Mouse (Mus musculus) left cerebral cortex, postnatal 36 days (tissue): ENCODE results near the gene Upp2. TPM values are rescaled to one million over a fixed set of nuclear protein-coding genes. Genes with fewer than 3 reads are reported as not detected.

Experiments
- DNase-seq, 2 experiments: peaks; one replicate each; pipeline ENCODE4 v3.0.0; 2021 to 2022; ENCODE audit warnings: low spot score in 2 of 2, mixed read lengths in 1 of 2
- intact Hi-C: fragments of 180-260 bp; cut with DNase I; formaldehyde crosslinking; loops from one replicate; pipeline ENCODE4 v1.15.1; 2025
- total RNA-seq, 2 experiments: library from RNA; stranded (reverse); gene quantifications; 2 replicates each; pipeline ENCODE4 v1.2.3; 2021

Gene Upp2
- total RNA-seq, 2 experiments from 2014 or later, result 28.9 to 35.9 TPM

DNA sequence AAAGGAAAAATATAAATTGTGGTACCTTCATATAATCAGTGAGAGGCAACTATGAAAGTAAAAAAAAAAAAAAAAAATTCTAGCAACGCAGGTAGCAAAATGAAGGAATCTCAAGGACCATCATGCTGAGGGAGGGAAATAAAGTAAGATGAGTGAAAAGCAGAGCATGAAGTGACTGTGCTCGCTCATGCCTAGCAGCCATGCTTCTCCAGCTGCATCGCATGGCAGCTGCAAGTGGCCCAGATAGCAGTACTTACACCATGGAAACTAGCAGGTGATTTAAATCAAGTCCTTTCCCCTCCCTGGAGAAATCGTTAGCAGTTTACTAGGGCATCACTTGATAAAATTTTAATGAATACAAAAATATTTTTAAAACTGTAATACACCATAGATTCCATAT, 34.3 kb downstream of the Upp2 start:
- intact Hi-C loops, result no loop called here
- DNase-seq, result no peak

- intact Hi-C loops, result no loop called here
These were observed 36.3 kb downstream of the Upp2 start for GRCm38 (mm10) chr2:58603379-58603778.

DNA sequence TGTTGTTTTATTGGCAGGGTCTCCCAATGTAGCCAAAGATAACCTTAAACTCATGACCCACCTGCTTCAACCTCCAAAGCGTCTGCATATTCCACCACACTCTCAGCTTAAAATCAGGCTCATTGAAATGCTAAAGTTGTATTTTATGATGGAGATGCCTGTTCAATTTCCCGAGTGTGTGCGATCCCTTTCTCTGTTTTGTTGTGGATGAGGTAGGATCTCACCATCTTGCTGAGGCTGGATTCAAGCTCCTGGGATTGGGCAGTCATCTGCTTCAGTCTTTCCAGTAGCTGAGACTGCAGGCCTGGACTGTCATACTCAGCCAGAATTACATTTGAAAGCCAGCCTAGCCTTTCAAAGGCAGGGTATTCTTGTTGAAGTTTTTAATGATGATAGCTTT, 37.7 kb downstream of the Upp2 start:
- DNase-seq, result no peak
- intact Hi-C loops, result no loop called here

More at GRCm38 (mm10) chr2:58603379-58603778, 36.3 kb downstream of the Upp2 start:
- DNase-seq, result no peak

GRCm38 (mm10) chr2:58613720-58614119, 46.6 kb downstream of the Upp2 start:
- intact Hi-C loops, result no loop called here
- DNase-seq, result peak in 1 of 2 experiments; percentile 11

DNA sequence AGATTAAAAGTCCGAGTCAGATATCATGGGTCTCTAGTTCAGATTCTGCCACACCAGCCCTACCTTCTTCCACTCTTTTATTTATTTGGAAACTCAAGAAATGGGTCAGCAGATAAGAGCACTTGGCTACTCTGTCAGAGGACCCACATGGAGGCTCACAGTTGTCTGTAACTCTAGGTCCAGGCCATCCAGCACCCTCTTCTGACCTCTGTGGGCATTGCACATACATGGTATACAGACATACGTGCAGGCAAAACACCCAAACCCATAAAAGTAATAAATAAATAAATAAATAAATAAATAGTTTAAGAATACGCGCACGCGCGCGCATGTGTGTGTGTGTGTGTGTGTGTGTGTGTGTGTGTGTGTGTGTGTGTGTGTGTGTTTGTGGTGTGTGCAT, 47.8 kb downstream of the Upp2 start:
- intact Hi-C loops, result no loop called here
- no peak for DNase-seq

GRCm38 (mm10) chr2:58615766-58616165, 48.7 kb downstream of the Upp2 start:
- no peak for DNase-seq
- intact Hi-C loops, result no loop called here

GRCm38 (mm10) chr2:58625186-58625585, 58.1 kb downstream of the Upp2 start:
- intact Hi-C loops, result no loop called here
- no peak for DNase-seq

GRCm38 (mm10) chr2:58625681-58626080, 58.6 kb downstream of the Upp2 start:
- intact Hi-C loops, result no loop called here
- no peak for DNase-seq

- DNase-seq, result no peak
- intact Hi-C loops, result no loop called here
These were observed 59.2 kb downstream of the Upp2 start for GRCm38 (mm10) chr2:58626136-58626769.

DNA sequence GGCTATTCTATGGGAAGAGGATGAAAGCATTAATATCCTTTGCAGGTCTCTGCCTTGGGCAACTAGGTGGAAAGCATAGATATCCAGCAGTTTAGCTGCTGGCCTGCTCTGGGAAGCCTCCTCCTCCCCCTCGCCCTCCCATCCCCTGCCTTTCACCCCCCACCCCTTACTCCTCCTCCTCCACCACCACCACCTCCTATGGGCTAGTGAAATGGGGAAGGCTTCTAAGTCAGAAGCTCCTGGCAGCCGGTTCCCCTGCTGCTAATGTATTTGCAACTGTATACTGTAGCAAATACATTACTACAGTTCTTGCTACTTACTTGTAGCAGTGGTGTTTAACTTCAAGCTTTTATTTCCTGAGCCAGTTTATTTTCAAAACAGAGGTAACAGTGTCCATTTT, 60.9 kb downstream of the Upp2 start:
- DNase-seq, result no peak
- intact Hi-C loops, result no loop called here

GRCm38 (mm10) chr2:58628993-58629392, 61.9 kb downstream of the Upp2 start:
- DNase-seq, result no peak
- intact Hi-C loops, result no loop called here

DNA sequence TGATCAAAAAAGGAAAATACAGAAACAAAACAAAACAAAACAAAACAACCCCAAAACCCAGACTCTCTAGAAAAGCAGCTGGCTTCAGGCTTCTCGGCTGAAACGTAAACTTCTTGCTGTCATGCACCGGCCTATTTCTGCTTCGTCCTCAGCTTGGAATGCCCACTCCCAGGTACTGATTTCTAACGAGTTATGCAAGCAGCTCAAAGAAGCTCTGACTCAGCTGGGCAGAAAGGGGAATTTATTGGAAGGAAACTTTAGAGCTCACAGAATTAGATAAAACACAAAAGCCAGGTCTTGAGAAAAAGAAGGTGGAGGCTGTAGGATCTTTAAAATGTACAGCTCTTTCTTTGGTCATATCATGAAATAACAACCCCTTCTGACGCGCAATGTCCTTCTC, 62.3 kb downstream of the Upp2 start:
- no peak for DNase-seq
- intact Hi-C loops, result no loop called here

GRCm38 (mm10) chr2:58633791-58634190, 66.7 kb downstream of the Upp2 start:
- no peak for DNase-seq
- intact Hi-C loops, result no loop called here

DNA sequence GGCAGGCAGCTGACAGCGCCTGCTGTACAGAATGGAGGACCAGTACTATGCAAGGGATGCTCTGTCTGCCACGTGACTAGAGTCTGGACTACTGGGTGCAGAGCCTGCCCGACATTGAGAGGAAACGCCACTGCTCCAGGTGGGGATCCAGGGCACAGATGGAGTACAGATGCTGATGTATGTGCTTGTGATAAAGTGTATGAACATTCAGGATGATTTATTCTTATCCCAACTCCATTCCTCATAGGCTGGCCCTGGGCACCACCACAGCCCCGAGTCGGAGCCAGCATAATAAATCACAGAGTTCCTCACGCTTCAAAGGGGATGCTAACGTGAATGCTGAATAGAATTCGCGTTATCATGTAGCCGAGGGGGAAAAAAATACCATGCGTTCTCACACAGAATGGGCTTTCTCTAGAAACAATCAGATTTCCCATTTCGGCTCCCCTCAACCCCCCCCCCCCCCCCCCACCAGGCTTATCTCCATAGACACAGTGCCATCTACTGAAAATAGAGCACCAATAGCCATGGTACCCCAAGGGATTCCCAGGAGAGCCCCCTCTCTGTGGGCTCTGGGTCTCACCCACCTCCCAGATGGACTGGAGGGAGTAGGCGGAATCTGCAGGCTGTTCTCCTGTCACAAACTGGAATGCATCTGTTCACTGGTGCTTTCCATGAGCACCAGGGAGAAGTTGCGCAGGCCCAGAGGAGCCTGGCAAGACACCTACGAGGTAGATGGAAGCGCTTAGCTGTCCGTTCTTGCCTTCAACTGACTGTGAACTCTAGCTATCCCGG, 74.9 kb downstream of the Upp2 start:
- DNase-seq, result peak; percentile 85 to 87
- intact Hi-C loops, result loop anchor here (2.0 to 5.0 kb wide), 3 partner anchors 19 to 75 kb away; partner anchors contain the start of genes Acvr1 and Upp2

GRCm38 (mm10) chr2:58645667-58646066, 78.6 kb downstream of the Upp2 start:
- DNase-seq, result peak; percentile 18 to 38
- intact Hi-C loops, result no loop called here

DNA sequence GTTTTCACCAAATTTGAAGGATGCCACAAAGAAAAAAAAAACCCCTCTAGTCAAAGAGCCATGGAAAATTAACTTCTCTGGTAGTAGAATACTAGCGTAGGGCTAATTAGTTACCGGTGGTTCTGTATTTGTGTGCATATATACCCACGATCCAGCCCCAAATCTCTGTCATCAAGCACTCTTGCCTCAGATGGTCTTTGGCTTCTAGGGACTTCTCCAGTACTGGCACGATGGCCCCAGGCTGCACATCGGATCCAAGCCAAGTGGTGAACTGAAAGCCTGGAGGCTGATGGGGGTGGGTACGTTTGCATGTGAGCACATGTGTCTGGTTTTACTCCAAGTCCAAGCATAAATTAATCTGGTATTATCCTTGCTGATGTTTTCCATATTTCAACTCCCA, 88.1 kb downstream of the Upp2 start:
- no peak for DNase-seq
- intact Hi-C loops, result no loop called here

DNA sequence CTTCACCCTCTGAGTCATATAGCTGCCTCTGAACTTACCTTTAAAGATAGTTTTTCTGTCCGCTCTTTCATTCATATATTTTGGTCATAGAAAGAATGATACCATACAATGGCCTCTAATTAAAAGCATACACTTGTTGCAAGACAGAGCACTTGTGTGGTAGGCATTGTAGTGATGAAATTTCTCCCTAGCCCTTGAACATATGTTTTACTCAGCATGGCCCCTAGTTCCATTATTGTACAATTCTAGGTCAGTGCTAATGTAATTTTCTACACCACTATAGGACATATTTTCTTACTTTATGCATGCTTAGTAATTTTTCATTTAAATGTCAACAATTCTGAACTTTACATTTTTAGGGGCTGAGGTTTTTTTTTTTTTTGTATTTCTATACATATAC, 89.9 kb downstream of the Upp2 start:
- intact Hi-C loops, result no loop called here
- no peak for DNase-seq

- intact Hi-C loops, result no loop called here
- no peak for DNase-seq
These were observed 90.8 kb downstream of the Upp2 start for GRCm38 (mm10) chr2:58657855-58658254.

- DNase-seq, result no peak
- intact Hi-C loops, result loop anchor here (2.0 kb wide), 1 partner anchor 18 kb away; no protein-coding TSS in a partner anchor
These were observed 93.5 kb downstream of the Upp2 start for GRCm38 (mm10) chr2:58660591-58660990.

GRCm38 (mm10) chr2:58661116-58661515, 94.0 kb downstream of the Upp2 start:
- intact Hi-C loops, result loop anchor here (2.0 kb wide), 1 partner anchor 18 kb away; no protein-coding TSS in a partner anchor

GRCm38 (mm10) chr2:58662661-58663060, 95.6 kb downstream of the Upp2 start:
- intact Hi-C loops, result no loop called here
- DNase-seq, result no peak

More at GRCm38 (mm10) chr2:58661116-58661515, 94.0 kb downstream of the Upp2 start:
- DNase-seq, result no peak
